Mouse (Mus musculus): ENCODE results near the gene Cd302.

The Cd302 gene

GRCm38 (mm10) chr2:60284467-60284821, at the start of gene Cd302:
Cd302 (minus strand) TSS chr2:60284488.
- DNase-seq, result no peak

GRCm38 (mm10) chr2:60328641-60329040, 44.4 kb upstream of the Cd302 start:
- no peak for DNase-seq

GRCm38 (mm10) chr2:60327581-60327980, 43.3 kb upstream of the Cd302 start:
- no peak for DNase-seq

- no peak for DNase-seq
Measured at GRCm38 (mm10) chr2:60326948-60327347, 42.7 kb upstream of the Cd302 start.

GRCm38 (mm10) chr2:60323411-60323810, 39.1 kb upstream of the Cd302 start:
- DNase-seq, result no peak

GRCm38 (mm10) chr2:60322031-60322726, 37.9 kb upstream of the Cd302 start:
- no peak for DNase-seq

- DNase-seq, result no peak
Measured at GRCm38 (mm10) chr2:60303796-60304195, 19.5 kb upstream of the Cd302 start.

GRCm38 (mm10) chr2:60299323-60299722, 15.0 kb upstream of the Cd302 start:
- DNase-seq, result no peak

GRCm38 (mm10) chr2:60298266-60298665, 14.0 kb upstream of the Cd302 start:
- no peak for DNase-seq

- DNase-seq, result no peak
Measured at GRCm38 (mm10) chr2:60291381-60291780, 7.1 kb upstream of the Cd302 start.

GRCm38 (mm10) chr2:60289451-60289850, 5.2 kb upstream of the Cd302 start:
- DNase-seq, result no peak

GRCm38 (mm10) chr2:60288606-60289005, 4.3 kb upstream of the Cd302 start:
- DNase-seq, result no peak

- no peak for DNase-seq
Measured at GRCm38 (mm10) chr2:60285107-60285617, 874 bp upstream of the Cd302 start.

GRCm38 (mm10) chr2:60283751-60284466, 379 bp downstream of the Cd302 start:
- peak; percentile 37 to 49 for DNase-seq

GRCm38 (mm10) chr2:60283208-60283750, 1.0 kb downstream of the Cd302 start:
- no peak for DNase-seq

GRCm38 (mm10) chr2:60282625-60283024, 1.7 kb downstream of the Cd302 start:
- DNase-seq, result no peak

GRCm38 (mm10) chr2:60278627-60279026, 5.7 kb downstream of the Cd302 start:
- no peak for DNase-seq

GRCm38 (mm10) chr2:60269856-60270479, 14.3 kb downstream of the Cd302 start:
- no peak for DNase-seq

- DNase-seq, result no peak
Measured at GRCm38 (mm10) chr2:60267567-60267966, 16.7 kb downstream of the Cd302 start.

GRCm38 (mm10) chr2:60260621-60261350, 23.5 kb downstream of the Cd302 start:
- DNase-seq, result no peak

GRCm38 (mm10) chr2:60259186-60259585, 25.1 kb downstream of the Cd302 start:
- DNase-seq, result no peak

GRCm38 (mm10) chr2:60256751-60257150, 27.5 kb downstream of the Cd302 start:
- no peak for DNase-seq

- no peak for DNase-seq
Measured at GRCm38 (mm10) chr2:60253506-60253905, 30.8 kb downstream of the Cd302 start.

Measured in cerebellum, adult 18-20 months (tissue).